Mouse (Mus musculus) embryonic facial prominence, embryonic 15.5 days (tissue): ENCODE data around the gene Gm5475. TPM values are rescaled to one million over a fixed set of nuclear protein-coding genes. Genes with fewer than 3 reads are reported as not detected.

Experiments
- ATAC-seq: fragments of 200-750 bp; cut with Nextera tagmentation; 2 replicates; pipeline ENCODE4 v1.8.0; 2017; ENCODE audit warnings: low read depth, moderate TSS enrichment; ENCODE audit not compliant: insufficient number of reproducible peaks, low FRiP score, low TSS enrichment
- H3K27ac ChIP-seq: fragments of 300-500 bp; sonication (generic); replicated peaks from 2 replicates; pipeline ENCODE4 v1.5.1; 2015; ENCODE audit warnings: mild to moderate bottlenecking, inconsistent platforms
- H3K27me3 ChIP-seq: fragments of 300-500 bp; sonication (generic); 2 replicates; pipeline ENCODE4 v1.6.1; 2015; ENCODE audit warnings: inconsistent platforms
- H3K36me3 ChIP-seq: fragments of 300-500 bp; sonication (generic); 2 replicates; pipeline ENCODE4 v1.6.1; 2015; ENCODE audit warnings: mild to moderate bottlenecking, inconsistent platforms
- H3K4me1 ChIP-seq: fragments of 300-500 bp; sonication (generic); 2 replicates; pipeline ENCODE4 v1.6.1; 2015; ENCODE audit warnings: inconsistent platforms
- H3K4me2 ChIP-seq: fragments of 300-500 bp; sonication (generic); replicated peaks from 2 replicates; pipeline ENCODE4 v1.6.1; 2015; ENCODE audit warnings: mild to moderate bottlenecking, inconsistent platforms
- H3K4me3 ChIP-seq: fragments of 300-500 bp; sonication (generic); replicated peaks from 2 replicates; pipeline ENCODE4 v1.5.1; 2015; ENCODE audit warnings: mild to moderate bottlenecking, inconsistent platforms
- H3K9ac ChIP-seq: fragments of 300-500 bp; sonication (generic); 2 replicates; pipeline ENCODE4 v1.6.1; 2015; ENCODE audit warnings: inconsistent platforms
- H3K9me3 ChIP-seq: fragments of 300-500 bp; sonication (generic); replicated peaks from 2 replicates; pipeline ENCODE4 v1.6.1; 2016; ENCODE audit warnings: inconsistent platforms
- WGBS: fragments of 180-500 bp; shearing (Covaris S2); methylation state at CpG from one replicate; pipeline ENCODE4 v1.1.7; 2015; 5-methylcytosine and 5-hydroxymethylcytosine counted together
- polyA plus RNA-seq: library from polyadenylated mRNA; unstranded; fragments of >200 nt; fragmentation: Nextera tagmentation; extraction: Ambion mirVana; gene quantifications from 2 replicates; pipeline ENCODE4 v1.2.1, GENCODE M21; 2015

The Gm5475 gene
- polyA plus RNA-seq, 1 experiment from 2014 or later, result 0.07 TPM

DNA sequence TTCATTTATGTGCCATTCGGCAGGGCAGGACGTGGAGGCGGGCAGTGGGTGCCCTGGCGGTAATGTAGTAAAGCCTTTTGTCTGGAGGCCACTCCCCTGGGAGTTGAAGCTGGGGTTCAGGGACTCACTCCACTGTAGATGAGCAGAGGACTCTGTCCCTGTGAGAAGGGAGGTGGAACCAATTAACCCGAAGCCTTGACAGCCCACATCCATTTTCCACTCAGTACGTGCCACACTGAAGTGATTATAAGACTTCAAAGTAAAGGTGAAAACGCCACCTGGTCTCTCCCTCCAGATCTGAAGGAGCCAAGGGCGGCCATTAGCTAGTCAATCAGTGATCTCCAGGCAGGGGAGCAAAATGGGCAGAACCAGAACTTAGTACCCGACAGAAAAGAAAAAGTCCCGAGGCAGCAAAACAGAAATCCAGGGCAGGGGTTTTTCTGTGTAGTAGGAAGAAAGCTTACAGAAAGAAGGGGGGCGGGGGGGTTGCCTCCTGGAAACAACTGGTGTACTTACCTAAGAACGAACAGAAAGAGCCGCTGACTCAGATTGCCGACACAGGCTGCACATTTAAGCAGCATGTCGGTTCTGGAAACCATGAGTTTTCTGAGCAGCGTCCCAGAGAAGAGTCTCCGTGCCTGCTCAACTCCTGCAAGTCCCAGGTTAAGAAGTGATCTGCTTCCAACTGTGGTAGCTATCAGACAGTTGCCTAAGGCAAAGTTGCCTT lies 2.6 kb downstream of the Gm5475 start, which contains the start of gene Slc11a2:
TSS of gene Slc11a2 (minus strand) at position 677 of the 727 bp plus-strand sequence.
- Histone ChIP-seq H3K9me3 (no peaks in the 10 kb centered on the region), H3K36me3 (no peaks in the 10 kb centered on the region), H3K4me2 (peak within 1 kb of the TSS; percentile 95), H3K27ac (no peak within 1 kb of the TSS), H3K4me3 (peak within 1 kb of the TSS; percentile 89), H3K27me3 (peaks cover 7% of the 10 kb centered on the region; the same call in 1 of the 2 replicates), H3K4me1 (peaks cover 29% of the 10 kb centered on the region), H3K9ac (peak within 1 kb of the TSS; percentile 0; the same call in 1 of the 2 replicates)
- 12% methylated on average over 17 of the region's 17 CpGs for WGBS
- ATAC-seq, result no peak

DNA sequence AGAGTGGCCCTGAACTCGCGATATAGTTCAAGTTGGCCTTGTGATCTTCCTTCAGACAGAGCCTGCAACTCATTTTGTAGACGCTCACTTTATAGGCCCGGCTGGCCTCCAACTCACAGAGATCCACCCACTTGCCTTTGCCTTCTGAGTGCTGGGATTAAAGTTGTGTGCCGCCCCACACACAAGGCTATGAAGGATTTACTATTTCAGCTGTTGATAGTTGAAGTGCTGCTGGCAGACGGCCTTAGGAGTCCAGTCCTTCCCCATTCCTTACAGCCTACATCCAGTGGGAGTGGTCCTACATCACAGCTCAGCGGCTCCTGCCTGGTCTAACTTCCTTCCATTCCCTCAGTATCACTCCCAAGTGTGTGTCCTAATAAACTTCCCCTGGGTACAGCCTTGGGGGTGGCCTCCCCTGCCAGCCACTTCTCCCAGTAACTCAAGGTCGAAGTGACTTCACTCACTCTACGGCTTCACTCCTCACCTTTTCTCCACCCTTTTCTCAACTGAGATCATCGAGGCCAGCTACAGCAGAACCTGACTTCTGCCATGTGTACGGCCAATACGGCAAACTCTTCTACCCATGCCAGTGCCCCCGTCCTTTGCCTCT lies 6.5 kb downstream of the Gm5475 start:
- Histone ChIP-seq H3K27ac (no peak overlapping the region), H3K9ac (no peak overlapping the region), H3K4me2 (no peak overlapping the region), H3K4me3 (no peak overlapping the region), H3K27me3 (peaks cover 7% of the 10 kb centered on the region; the same call in 1 of the 2 replicates), H3K4me1 (peaks cover 13% of the 10 kb centered on the region), H3K36me3 (no peaks in the 10 kb centered on the region), H3K9me3 (no peaks in the 10 kb centered on the region)
- no peak for ATAC-seq
- WGBS, result 77% methylated on average over 13 of the region's 13 CpGs

DNA sequence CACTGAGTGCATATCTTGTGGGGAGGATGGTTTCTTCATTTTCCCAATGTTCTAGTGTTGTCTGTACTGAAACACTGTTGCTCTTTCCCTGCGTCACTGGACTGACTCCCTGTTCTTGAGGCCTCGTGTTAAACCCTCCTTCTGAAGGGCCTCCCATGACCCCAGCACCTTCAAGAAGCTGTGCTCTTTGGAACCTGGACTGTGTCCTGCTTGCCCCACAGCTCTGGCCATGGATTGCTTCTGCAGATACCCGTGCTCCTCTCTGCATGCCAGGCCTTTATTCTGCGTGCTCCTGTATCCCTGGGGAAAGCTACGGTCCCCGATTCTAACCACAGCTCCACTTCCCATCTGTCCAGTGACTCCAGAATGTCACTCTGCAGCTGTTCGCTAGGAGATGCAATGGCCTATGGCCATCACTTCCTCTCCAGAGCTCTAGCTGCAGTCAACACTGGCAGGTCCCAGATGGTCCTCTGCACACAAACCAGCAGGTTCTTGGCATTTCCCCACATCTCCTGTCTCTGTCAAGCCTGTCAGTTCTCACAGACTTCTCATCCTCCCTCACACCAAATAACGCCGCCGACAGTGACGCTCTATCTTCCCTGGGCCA lies 8.1 kb downstream of the Gm5475 start:
- Histone ChIP-seq H3K27ac (no peak overlapping the region), H3K4me2 (no peak overlapping the region), H3K4me1 (no peaks in the 10 kb centered on the region), H3K27me3 (peaks cover 4% of the 10 kb centered on the region; the same call in 1 of the 2 replicates), H3K4me3 (no peak overlapping the region), H3K9ac (no peak overlapping the region), H3K36me3 (no peaks in the 10 kb centered on the region), H3K9me3 (no peaks in the 10 kb centered on the region)
- WGBS, result 78% methylated on average over 11 of the region's 11 CpGs
- no peak for ATAC-seq

DNA sequence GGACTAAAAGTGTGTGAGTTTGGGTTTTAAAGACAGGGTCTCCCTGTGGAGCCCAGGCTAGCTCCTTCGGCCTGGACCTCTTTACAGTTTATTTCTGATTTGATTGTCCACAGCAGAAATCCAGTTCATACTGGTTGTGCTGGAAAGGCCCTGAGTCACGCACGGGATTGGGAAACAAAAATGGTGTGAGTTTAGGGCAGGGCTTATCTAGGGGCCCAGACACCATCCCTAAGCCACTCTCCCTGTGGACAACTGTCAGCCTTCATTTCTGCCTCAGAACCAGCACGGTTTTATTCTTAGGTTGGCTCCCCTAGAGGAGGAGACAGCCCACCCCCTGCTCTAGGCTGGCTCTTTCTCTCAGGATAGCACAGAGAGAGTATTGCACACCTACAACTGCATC lies 11.3 kb downstream of the Gm5475 start:
- ATAC-seq, result no peak
- H3K9ac ChIP-seq, result no peak overlapping the region
- 64% methylated on average over 4 of the region's 4 CpGs for WGBS
- no peaks in the 10 kb centered on the region for H3K4me1 ChIP-seq
- no peaks in the 10 kb centered on the region for H3K36me3 ChIP-seq
- H3K4me3 ChIP-seq, result no peak overlapping the region
- H3K4me2 ChIP-seq, result no peak overlapping the region
- no peaks in the 10 kb centered on the region for H3K9me3 ChIP-seq
- H3K27ac ChIP-seq, result no peak overlapping the region
- no peaks in the 10 kb centered on the region for H3K27me3 ChIP-seq

DNA sequence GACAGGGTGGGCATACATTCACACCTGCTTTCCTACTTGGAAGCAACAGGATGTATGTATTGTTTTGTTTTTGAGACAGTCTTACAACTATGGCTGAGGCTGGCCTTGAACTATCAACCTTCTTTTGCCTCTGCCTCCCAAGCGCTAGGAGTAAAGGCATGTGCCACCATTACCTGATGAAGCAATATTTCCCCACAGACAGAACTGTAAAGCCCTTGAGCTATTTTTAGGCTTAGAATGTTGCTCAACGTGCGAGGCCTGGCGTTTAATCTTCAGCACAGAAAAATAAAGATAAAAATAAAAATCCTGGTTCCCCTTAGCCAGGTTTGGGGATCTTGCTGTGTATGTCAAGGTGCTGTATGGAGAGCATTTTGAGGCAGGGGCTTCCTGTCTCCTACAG lies 14.2 kb downstream of the Gm5475 start:
- 74% methylated on average over 4 of the region's 4 CpGs for WGBS
- Histone ChIP-seq H3K4me1 (no peaks in the 10 kb centered on the region), H3K36me3 (no peaks in the 10 kb centered on the region), H3K9me3 (no peaks in the 10 kb centered on the region), H3K27ac (no peak overlapping the region), H3K4me3 (no peak overlapping the region), H3K27me3 (no peaks in the 10 kb centered on the region), H3K4me2 (no peak overlapping the region), H3K9ac (no peak overlapping the region)
- no peak for ATAC-seq

DNA sequence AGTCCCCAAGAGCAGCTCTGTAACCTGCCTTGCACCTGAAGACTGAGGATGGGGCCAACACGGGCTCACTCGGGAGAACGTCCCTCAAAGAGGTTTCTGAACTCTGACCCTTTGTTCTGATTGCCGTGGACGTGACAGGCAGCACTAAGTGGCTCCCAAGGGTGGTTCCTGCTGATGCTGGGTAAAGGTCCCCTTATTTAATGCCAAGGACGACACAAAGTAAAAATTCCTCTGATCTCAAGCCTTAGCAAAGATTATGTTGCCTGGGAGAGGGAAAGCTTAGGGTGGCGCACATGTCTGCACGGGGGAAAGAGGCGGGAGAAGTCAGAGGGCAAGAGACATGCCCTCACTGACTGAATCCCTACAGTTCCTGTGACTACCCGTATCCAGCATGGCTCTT lies 14.6 kb downstream of the Gm5475 start:
- ATAC-seq, result no peak
- no peak overlapping the region for H3K9ac ChIP-seq
- H3K4me2 ChIP-seq, result no peak overlapping the region

DNA sequence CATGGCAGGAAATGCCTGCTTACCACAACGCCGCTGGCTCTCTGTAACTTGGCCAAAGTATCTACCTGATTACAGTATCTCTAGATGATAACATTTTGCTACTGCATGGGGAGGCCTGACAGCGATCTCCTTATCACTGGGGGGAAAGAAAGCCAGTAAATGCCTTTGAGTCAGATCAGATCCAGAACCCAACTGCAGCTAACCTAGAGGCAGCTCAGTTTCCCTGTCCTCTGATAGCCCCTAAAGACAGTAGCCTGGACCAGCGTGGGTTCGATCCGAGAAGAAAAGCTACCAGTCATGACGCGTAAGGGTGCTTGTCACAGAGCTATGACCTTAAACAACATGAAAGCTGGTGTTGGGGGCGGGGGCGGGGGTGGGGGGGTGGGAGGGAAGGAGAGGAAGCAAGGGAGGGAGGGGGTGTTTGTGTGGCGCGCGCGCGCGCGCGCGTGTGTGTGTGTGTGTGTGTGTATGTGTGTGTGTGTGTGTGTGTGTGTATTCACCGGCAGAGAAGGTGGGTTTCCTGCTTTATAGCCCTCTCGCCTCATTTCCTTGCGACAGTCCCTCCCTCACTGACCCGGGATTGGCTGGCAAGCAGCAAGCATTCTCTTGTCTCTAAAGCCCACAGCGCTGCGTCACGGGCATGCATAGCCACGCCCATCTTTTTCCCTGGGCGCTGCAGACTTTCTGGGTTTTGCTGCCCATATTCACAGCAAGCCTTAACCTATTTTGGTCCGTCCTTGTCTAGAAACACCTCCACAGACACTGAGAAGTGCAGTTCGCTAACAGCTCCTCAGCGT lies 21.4 kb downstream of the Gm5475 start:
- ATAC-seq, result peak; percentile 92
- Histone ChIP-seq H3K27ac (peak overlapping the region; percentile 93), H3K4me3 (peak overlapping the region; percentile 41), H3K4me1 (peaks cover 10% of the 10 kb centered on the region), H3K36me3 (no peaks in the 10 kb centered on the region), H3K9me3 (no peaks in the 10 kb centered on the region), H3K9ac (peak overlapping the region; percentile 12), H3K4me2 (peak overlapping the region; percentile 57), H3K27me3 (no peaks in the 10 kb centered on the region)
- WGBS, result 5% methylated on average over 23 of the region's 31 CpGs

More for the DNA sequence above, 14.6 kb downstream of the Gm5475 start:
- H3K9me3 ChIP-seq, result no peaks in the 10 kb centered on the region
- no peak overlapping the region for H3K27ac ChIP-seq
- H3K27me3 ChIP-seq, result no peaks in the 10 kb centered on the region
- H3K4me3 ChIP-seq, result no peak overlapping the region
- H3K36me3 ChIP-seq, result no peaks in the 10 kb centered on the region
- H3K4me1 ChIP-seq, result no peaks in the 10 kb centered on the region
- WGBS, result 63% methylated on average over 10 of the region's 10 CpGs

DNA sequence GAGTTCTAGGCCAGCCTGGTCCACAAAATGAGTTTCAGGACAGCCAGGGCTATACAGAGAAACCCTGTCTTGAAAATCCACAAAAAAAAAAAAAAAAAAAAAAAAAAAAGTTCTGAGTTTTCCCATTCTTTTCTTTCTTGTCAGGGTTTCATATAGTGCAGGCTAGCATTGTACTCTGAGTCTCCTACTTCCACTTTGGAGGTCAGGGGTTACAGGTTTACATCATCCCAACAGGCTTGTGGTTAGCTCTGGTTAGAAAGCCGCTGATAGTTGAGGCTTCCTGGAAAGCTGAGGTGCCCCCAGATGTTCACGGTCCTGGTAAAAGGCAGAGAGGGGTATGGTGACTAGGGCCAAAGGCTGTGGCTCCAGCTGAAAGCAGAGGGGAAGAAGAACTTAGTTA lies 24.9 kb downstream of the Gm5475 start:
- H3K9ac ChIP-seq, result no peak overlapping the region
- H3K9me3 ChIP-seq, result no peaks in the 10 kb centered on the region
- H3K27ac ChIP-seq, result no peak overlapping the region
- no peak overlapping the region for H3K4me2 ChIP-seq
- H3K4me1 ChIP-seq, result peaks cover 17% of the 10 kb centered on the region
- no peak for ATAC-seq
- H3K4me3 ChIP-seq, result no peak overlapping the region
- H3K27me3 ChIP-seq, result no peaks in the 10 kb centered on the region
- H3K36me3 ChIP-seq, result no peaks in the 10 kb centered on the region
- WGBS, result 76% methylated on average over 2 of the region's 2 CpGs

DNA sequence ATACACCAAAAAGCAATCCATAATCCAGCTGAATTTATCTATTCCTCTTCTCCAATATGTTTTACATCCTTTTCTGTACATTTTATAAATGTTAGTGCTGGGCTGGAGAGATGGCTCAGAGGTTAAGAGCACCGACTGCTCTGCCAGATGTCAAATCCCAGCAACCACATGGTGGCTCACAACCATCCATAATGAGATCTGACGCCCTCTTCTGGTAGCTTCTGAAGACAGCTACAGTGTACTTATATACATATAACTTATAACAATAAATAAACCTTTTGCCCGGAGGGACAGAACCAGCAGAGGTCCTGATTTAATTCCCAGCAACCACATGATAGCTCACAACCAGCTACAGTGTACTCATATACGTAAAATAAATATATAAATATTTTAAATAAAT lies 26.6 kb downstream of the Gm5475 start:
- Histone ChIP-seq H3K27ac (no peak overlapping the region), H3K4me3 (no peak overlapping the region), H3K36me3 (no peaks in the 10 kb centered on the region), H3K9ac (no peak overlapping the region), H3K4me2 (no peak overlapping the region), H3K9me3 (no peaks in the 10 kb centered on the region), H3K27me3 (no peaks in the 10 kb centered on the region), H3K4me1 (peaks cover 14% of the 10 kb centered on the region)
- ATAC-seq, result no peak
- 79% methylated on average over 4 of the region's 4 CpGs for WGBS

DNA sequence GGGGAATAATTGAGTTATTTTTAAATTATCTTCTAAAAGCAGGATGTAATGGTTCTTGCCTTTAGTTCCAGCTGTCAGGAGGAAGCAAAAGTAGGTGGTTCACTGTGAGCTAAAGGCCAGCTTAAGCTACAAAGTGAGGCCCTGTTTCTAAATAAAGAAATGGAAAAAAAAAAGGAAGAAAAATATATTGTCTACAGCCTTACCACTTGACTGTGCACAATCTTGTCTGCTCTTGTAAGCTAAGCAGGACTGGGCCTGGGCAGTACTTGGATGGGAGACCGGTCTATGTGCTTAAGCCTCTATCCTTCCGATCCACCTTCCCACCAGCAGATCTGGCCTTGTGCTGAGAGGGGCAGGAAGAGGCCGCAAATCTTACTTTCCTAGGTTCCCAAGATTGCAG lies 27.5 kb downstream of the Gm5475 start:
- H3K36me3 ChIP-seq, result no peaks in the 10 kb centered on the region
- 89% methylated on average over 3 of the region's 3 CpGs for WGBS
- no peak overlapping the region for H3K9ac ChIP-seq
- H3K4me2 ChIP-seq, result no peak overlapping the region
- H3K4me1 ChIP-seq, result peaks cover 7% of the 10 kb centered on the region
- H3K4me3 ChIP-seq, result no peak overlapping the region
- no peaks in the 10 kb centered on the region for H3K27me3 ChIP-seq
- no peak for ATAC-seq
- no peak overlapping the region for H3K27ac ChIP-seq
- no peaks in the 10 kb centered on the region for H3K9me3 ChIP-seq

DNA sequence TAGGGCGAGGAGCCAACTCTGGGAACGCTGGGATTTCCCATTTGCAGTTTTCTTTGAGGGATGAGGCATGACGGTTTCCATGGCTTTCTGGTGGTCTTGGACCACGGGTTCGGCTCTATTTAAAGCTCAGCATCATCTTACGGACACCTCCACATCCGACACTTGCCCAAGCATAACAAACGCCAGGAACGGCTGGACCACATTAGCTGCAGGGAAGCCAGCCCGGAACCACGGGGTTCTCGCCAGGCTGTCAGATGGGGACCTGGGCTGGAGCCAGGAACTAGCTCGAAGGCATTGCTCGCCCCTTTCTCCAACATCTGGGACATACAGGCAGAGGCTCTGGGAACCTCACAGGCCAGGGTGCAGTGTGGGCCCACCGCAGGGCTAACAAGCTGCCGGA lies 29.3 kb downstream of the Gm5475 start:
- ATAC-seq, result peak; percentile 80
- H3K27me3 ChIP-seq, result no peaks in the 10 kb centered on the region
- no peak overlapping the region for H3K27ac ChIP-seq
- H3K4me3 ChIP-seq, result no peak overlapping the region
- H3K9ac ChIP-seq, result no peak overlapping the region
- WGBS, result 26% methylated on average over 16 of the region's 16 CpGs
- no peaks in the 10 kb centered on the region for H3K9me3 ChIP-seq
- H3K4me2 ChIP-seq, result no peak overlapping the region
- H3K4me1 ChIP-seq, result peaks cover 7% of the 10 kb centered on the region
- no peaks in the 10 kb centered on the region for H3K36me3 ChIP-seq
